Mouse (Mus musculus) CH12.LX (cell line): ENCODE data around the gene Actr1b. TPM values are rescaled to one million over a fixed set of nuclear protein-coding genes. Genes with fewer than 3 reads are reported as not detected.
"Not testable (repeated sequence)": the region's sequence is repeated elsewhere in the genome, so short reads cannot be mapped to it uniquely, and the experiment has no call there.

ENCODE experiments used
- DNase-seq: peaks from one replicate; pipeline ENCODE4 v3.0.0-alpha.2; 2013; ENCODE audit errors: extremely low read depth
- H3K27ac ChIP-seq: 2 replicates; pipeline ENCODE4 v1.5.1; 2012; ENCODE audit warnings: low read depth, mild to moderate bottlenecking, control low read depth, moderate library complexity; ENCODE audit not compliant: insufficient read depth
- H3K27me3 ChIP-seq: replicated peaks from 2 replicates; pipeline ENCODE3; 2012; ENCODE audit warnings: inconsistent platforms
- H3K36me3 ChIP-seq, 2 experiments: replicated peaks in 1 of 2; 2 replicates each; pipeline versions ENCODE3 to v1.6.1; 2012; ENCODE audit warnings: inconsistent platforms in 1 of 2, low read length in 1 of 2, mild to moderate bottlenecking in 1 of 2, mixed read lengths in 1 of 2, moderate library complexity in 1 of 2; ENCODE audit not compliant: control insufficient read depth in 1 of 2, insufficient read depth in 1 of 2
- H3K4me1 ChIP-seq, 2 experiments: 2 replicates each; pipeline ENCODE4 v1.6.1; 2012; ENCODE audit warnings: inconsistent platforms in 1 of 2, moderate library complexity in 1 of 2; ENCODE audit not compliant: insufficient read depth in 2 of 2, control insufficient read depth in 1 of 2
- H3K4me2 ChIP-seq: 2 replicates; pipeline ENCODE4 v1.6.1; 2012; ENCODE audit warnings: low read depth, mild to moderate bottlenecking, control low read depth; ENCODE audit not compliant: poor library complexity, insufficient read depth, severe bottlenecking
- H3K4me3 ChIP-seq, 3 experiments: fragments of 150-350 bp in 1 of 3; sonication (generic) in 1 of 3; replicated peaks in 1 of 3; 2 replicates each; pipeline versions ENCODE3 to v1.5.1; 2011 to 2012; ENCODE audit warnings: low read depth in 2 of 3, low read length in 2 of 3, mild to moderate bottlenecking in 2 of 3, moderate library complexity in 2 of 3, control low read depth in 1 of 3, improper control_type of control experiment in 1 of 3, inconsistent platforms in 1 of 3, mixed read lengths in 1 of 3; ENCODE audit not compliant: poor library complexity in 1 of 3
- H3K79me2 ChIP-seq: replicated peaks from 2 replicates; pipeline ENCODE4 v1.6.1; 2012; ENCODE audit warnings: mild to moderate bottlenecking, moderate library complexity; ENCODE audit not compliant: control insufficient read depth, poor library complexity, insufficient read depth, severe bottlenecking; ENCODE audit errors: extremely low read depth
- H3K9ac ChIP-seq: 2 replicates; pipeline ENCODE4 v1.6.1; 2012; ENCODE audit warnings: low read depth, mild to moderate bottlenecking, control low read depth, moderate library complexity; ENCODE audit not compliant: insufficient read depth
- H3K9me3 ChIP-seq: replicated peaks from 2 replicates; pipeline ENCODE3; 2012; ENCODE audit warnings: low read length, inconsistent platforms, mixed read lengths
- CHD1 ChIP-seq: IDR thresholded peaks from 2 replicates; pipeline ENCODE4 v1.6.1; 2012; ENCODE audit warnings: low read depth, low read length, improper control_type of control experiment, inconsistent platforms
- CTCF ChIP-seq, 2 experiments: IDR thresholded peaks in 1 of 2; conservative IDR thresholded peaks in 1 of 2; 2 replicates each; pipeline ENCODE4 v1.5.1; 2011 to 2012; ENCODE audit warnings: low read depth in 2 of 2, low read length in 2 of 2, improper control_type of control experiment in 1 of 2, inconsistent platforms in 1 of 2, mild to moderate bottlenecking in 1 of 2, moderate library complexity in 1 of 2
- ELF1 ChIP-seq: IDR thresholded peaks from 2 replicates; pipeline ENCODE4 v1.6.1; 2014; ENCODE audit warnings: low read depth, mild to moderate bottlenecking, inconsistent platforms, low read length, improper control_type of control experiment
- EP300 ChIP-seq: IDR thresholded peaks from 2 replicates; pipeline ENCODE4 v1.6.1; 2011; ENCODE audit warnings: low read length, improper control_type of control experiment
- GABPA ChIP-seq: IDR thresholded peaks from 2 replicates; pipeline ENCODE4 v1.6.1; 2012; ENCODE audit warnings: low read depth, low read length, improper control_type of control experiment, inconsistent platforms; ENCODE audit not compliant: insufficient replicate concordance
- HCFC1 ChIP-seq: IDR thresholded peaks from 2 replicates; pipeline ENCODE4 v1.6.1; 2012; ENCODE audit warnings: low read depth, mild to moderate bottlenecking, inconsistent platforms, low read length, improper control_type of control experiment
- IRF4 ChIP-seq: IDR thresholded peaks from 2 replicates; pipeline ENCODE4 v1.6.1; 2014; ENCODE audit warnings: low read depth, mild to moderate bottlenecking, inconsistent platforms, low read length, improper control_type of control experiment
- JUN ChIP-seq: IDR thresholded peaks from 2 replicates; pipeline ENCODE4 v1.6.1; 2011; ENCODE audit warnings: low read depth, mild to moderate bottlenecking, low read length, improper control_type of control experiment, moderate library complexity; ENCODE audit not compliant: insufficient read depth
- JUND ChIP-seq: conservative IDR thresholded peaks from 2 replicates; pipeline ENCODE4 v1.6.1; 2011; ENCODE audit warnings: low read depth, low read length, improper control_type of control experiment
- KAT2A ChIP-seq: IDR thresholded peaks from 2 replicates; pipeline ENCODE4 v1.6.1; 2012; ENCODE audit warnings: low read length, improper control_type of control experiment, inconsistent platforms; ENCODE audit not compliant: insufficient replicate concordance
- MAFK ChIP-seq: IDR thresholded peaks from 2 replicates; pipeline ENCODE4 v1.6.1; 2011; ENCODE audit warnings: low read length, improper control_type of control experiment; ENCODE audit not compliant: insufficient replicate concordance
- MAZ ChIP-seq: IDR thresholded peaks from 2 replicates; pipeline ENCODE4 v1.6.1; 2012; ENCODE audit warnings: low read depth, mild to moderate bottlenecking, inconsistent platforms, low read length, improper control_type of control experiment, moderate library complexity
- NRF1 ChIP-seq: IDR thresholded peaks from 2 replicates; pipeline ENCODE4 v1.6.1; 2014; ENCODE audit warnings: low read depth, mild to moderate bottlenecking, inconsistent platforms, low read length, improper control_type of control experiment, moderate library complexity
- POLR2A ChIP-seq: IDR thresholded peaks from 2 replicates; pipeline ENCODE4 v1.6.1; 2011; ENCODE audit warnings: low read depth, mild to moderate bottlenecking, improper control_type of control experiment, low read length
- POLR2AphosphoS2 ChIP-seq: IDR thresholded peaks from 2 replicates; pipeline ENCODE4 v1.6.1; 2011; ENCODE audit warnings: low read depth, low read length, improper control_type of control experiment
- RAD21 ChIP-seq: IDR thresholded peaks from 2 replicates; pipeline ENCODE4 v1.6.1; 2011; ENCODE audit warnings: low read depth, mild to moderate bottlenecking, low read length, improper control_type of control experiment, moderate library complexity
- SIN3A ChIP-seq: IDR thresholded peaks from 2 replicates; pipeline ENCODE4 v1.6.1; 2012; ENCODE audit warnings: low read length, improper control_type of control experiment, inconsistent platforms
- SMC3 ChIP-seq: IDR thresholded peaks from 2 replicates; pipeline ENCODE4 v1.6.1; 2011; ENCODE audit warnings: low read depth, low read length, improper control_type of control experiment
- TBP ChIP-seq: conservative IDR thresholded peaks from 2 replicates; pipeline ENCODE4 v1.6.1; 2011; ENCODE audit warnings: low read depth, low read length, improper control_type of control experiment
- TCF12 ChIP-seq: IDR thresholded peaks from 2 replicates; pipeline ENCODE4 v1.6.1; 2014; ENCODE audit warnings: low read depth, mild to moderate bottlenecking, inconsistent platforms, low read length, improper control_type of control experiment
- USF1 ChIP-seq: IDR thresholded peaks from 2 replicates; pipeline ENCODE4 v1.6.1; 2014; ENCODE audit warnings: low read depth, mild to moderate bottlenecking, inconsistent platforms, low read length, improper control_type of control experiment
- USF2 ChIP-seq: conservative IDR thresholded peaks from 2 replicates; pipeline ENCODE4 v1.6.1; 2011; ENCODE audit warnings: low read depth, low read length, improper control_type of control experiment
- ZC3H11A ChIP-seq: IDR thresholded peaks from 2 replicates; pipeline ENCODE4 v1.6.1; 2012; ENCODE audit warnings: low read depth, mild to moderate bottlenecking, inconsistent platforms, low read length, improper control_type of control experiment
- ZKSCAN1 ChIP-seq: IDR thresholded peaks from 2 replicates; pipeline ENCODE4 v1.6.1; 2012; ENCODE audit warnings: low read depth, inconsistent platforms, low read length, improper control_type of control experiment, borderline replicate concordance
- ZMIZ1 ChIP-seq: IDR thresholded peaks from 2 replicates; pipeline ENCODE4 v1.6.1; 2012; ENCODE audit warnings: low read depth, mild to moderate bottlenecking, inconsistent platforms, low read length, improper control_type of control experiment
- dilution Hi-C: fragments of 300-500 bp; cut with MboI; formaldehyde crosslinking; loops from 2 replicates; pipeline ENCODE4 v1.14.3; 2020; ENCODE audit warnings: low sequenced_read_pairs; ENCODE audit not compliant: extremely low pct_unique_long_range_greater_than_20kb, extremely low pct_ligation_motif_present
- in situ Hi-C: fragments of 300-500 bp; cut with MboI; formaldehyde crosslinking; loops from 3 replicates; pipeline ENCODE4 v1.14.3; 2019; ENCODE audit warnings: low sequenced_read_pairs, low pct_ligation_motif_present, low pct_unique_long_range_greater_than_20kb, mixed read lengths
- polyA plus RNA-seq: library from polyadenylated mRNA; unstranded; fragments of >175 nt; gene quantifications from 2 replicates; pipeline ENCODE4 v1.2.1, GENCODE M21; 2012; ENCODE audit warnings: low read depth; ENCODE audit not compliant: insufficient read length
- total RNA-seq, 2 experiments: library from RNA; depleted of rRNA; stranded (reverse); fragments of 300-350 nt in 1 of 2; fragments of >200 nt in 1 of 2; gene quantifications; 2 replicates each; pipeline ENCODE4 v1.2.3; 2012 to 2014

Actr1b gene
- total and polyA plus RNA-seq, 3 experiments, result 61.0 to 71.2 (median 66.2) TPM

GRCm38 (mm10) chr1:36671260-36671659 lies 43.0 kb downstream of the Actr1b start:
- dilution Hi-C loops, result no loop called here
- TF ChIP-seq ELF1 (no peak), ZMIZ1 (no peak), JUN (no peak), USF1 (no peak), MAZ (no peak), CHD1 (no peak), IRF4 (no peak), SMC3 (no peak), ZKSCAN1 (no peak), RAD21 (no peak), GABPA (no peak), HCFC1 (no peak), NRF1 (no peak), CTCF (conservative IDR thresholded peaks at IDR 0.05 in 1 of 2, IDR thresholded peaks at IDR 0.05 in 1 of 2; ENCODE audit: low read depth in 2 of 2, low read length in 2 of 2) (no peak), POLR2A (no peak), ZC3H11A (no peak)

GRCm38 (mm10) chr1:36670256-36670655 lies 44.0 kb downstream of the Actr1b start:
- no peak overlapping the region for H3K4me3 ChIP-seq
- H3K79me2 ChIP-seq, result no peaks in the 10 kb centered on the region
- TF ChIP-seq KAT2A, result no peak
- TF ChIP-seq CTCF (conservative IDR thresholded peaks at IDR 0.05 in 1 of 2, IDR thresholded peaks at IDR 0.05 in 1 of 2; ENCODE audit: low read depth in 2 of 2, low read length in 2 of 2), result no peak
- no peak for TF ChIP-seq ZKSCAN1
- no peak for TF ChIP-seq TCF12
- no peak for TF ChIP-seq CHD1
- no peak for TF ChIP-seq TBP
- TF ChIP-seq ZMIZ1, result no peak
- TF ChIP-seq POLR2AphosphoS2, result no peak
- no peak for TF ChIP-seq SIN3A
- TF ChIP-seq EP300, result no peak
- no peak for TF ChIP-seq MAFK
- TF ChIP-seq ZC3H11A, result no peak
- no peak for TF ChIP-seq SMC3
- TF ChIP-seq POLR2A, result no peak
- no peak for TF ChIP-seq JUND
- TF ChIP-seq USF2, result no peak
- no peak for TF ChIP-seq IRF4
- TF ChIP-seq, all 38 proteins: peak for 0
- no peak for DNase-seq
- Histone ChIP-seq H3K4me2 (no peak overlapping the region), H3K4me1 (peaks cover 10 to 14% of the 10 kb centered on the region in 2 experiments), H3K27me3 (no peaks in the 10 kb centered on the region), H3K36me3 (no peaks in the 10 kb centered on the region), H3K9me3 (no peaks in the 10 kb centered on the region), H3K9ac (no peak overlapping the region), H3K27ac (no peak overlapping the region)
- dilution Hi-C loops, result no loop called here
- in situ Hi-C loops, result no loop called here

More at GRCm38 (mm10) chr1:36671260-36671659, 43.0 kb downstream of the Actr1b start:
- H3K9me3 ChIP-seq, result no peaks in the 10 kb centered on the region
- in situ Hi-C loops, result no loop called here
- peaks cover 2 to 8% of the 10 kb centered on the region in 2 experiments; a peak in 3 of 4 replicates for H3K4me1 ChIP-seq
- no peak overlapping the region for H3K9ac ChIP-seq
- no peak for DNase-seq
- no peak overlapping the region for H3K4me3 ChIP-seq
- no peaks in the 10 kb centered on the region for H3K27me3 ChIP-seq
- no peaks in the 10 kb centered on the region for H3K36me3 ChIP-seq
- no peak overlapping the region for H3K4me2 ChIP-seq
- H3K27ac ChIP-seq, result no peak overlapping the region
- H3K79me2 ChIP-seq, result no peaks in the 10 kb centered on the region

- H3K36me3 ChIP-seq, in situ Hi-C loops, H3K27me3 ChIP-seq, H3K4me2 ChIP-seq, H3K9ac ChIP-seq, H3K27ac ChIP-seq, DNase-seq, H3K79me2 ChIP-seq, H3K9me3 ChIP-seq, H3K4me3 ChIP-seq, dilution Hi-C loops: not testable (repeated sequence)
- peaks cover 11 to 19% of the 10 kb centered on the region in 2 experiments for H3K4me1 ChIP-seq
These were observed 46.2 kb downstream of the Actr1b start for GRCm38 (mm10) chr1:36668007-36668406.
